Mouse (Mus musculus) testis, adult 2 months (tissue): ENCODE results near the gene 2510002D24Rik. TPM values are rescaled to one million over a fixed set of nuclear protein-coding genes. Genes with fewer than 3 reads are reported as not detected.
A peak's percentile ranks its signal among the peaks of the same experiment; 100 is the strongest.
"Not testable (repeated sequence)": the region's sequence is repeated elsewhere in the genome, so short reads cannot be mapped to it uniquely, and the experiment has no call there.

ENCODE experiments used
- H3K27ac ChIP-seq: fragments of 200-500 bp; 2 replicates; pipeline ENCODE4 v1.5.1; 2012; ENCODE audit warnings: low read depth, low read length; ENCODE audit not compliant: control insufficient read depth, insufficient read depth
- H3K27me3 ChIP-seq: fragments of 200-500 bp; 2 replicates; pipeline ENCODE4 v1.6.1; 2012; ENCODE audit warnings: mild to moderate bottlenecking, low read length, moderate library complexity; ENCODE audit not compliant: control insufficient read depth, insufficient read depth
- H3K36me3 ChIP-seq: fragments of 200-500 bp; 2 replicates; pipeline ENCODE4 v1.6.1; 2012; ENCODE audit warnings: mild to moderate bottlenecking, low read length; ENCODE audit not compliant: control insufficient read depth, insufficient read depth
- H3K4me1 ChIP-seq: fragments of 200-500 bp; 2 replicates; pipeline ENCODE4 v1.6.1; 2012; ENCODE audit warnings: low read length; ENCODE audit not compliant: control insufficient read depth, insufficient read depth
- H3K4me3 ChIP-seq: fragments of 200-500 bp; 2 replicates; pipeline ENCODE4 v1.5.1; 2012; ENCODE audit warnings: low read depth, mild to moderate bottlenecking, low read length, moderate library complexity, mixed read lengths; ENCODE audit not compliant: control insufficient read depth
- CTCF ChIP-seq: fragments of 200-500 bp; IDR thresholded peaks from 2 replicates; pipeline ENCODE4 v1.5.1; 2012; ENCODE audit warnings: low read depth, mild to moderate bottlenecking, inconsistent platforms, low read length, moderate library complexity; ENCODE audit not compliant: control insufficient read depth, insufficient read depth, insufficient replicate concordance
- POLR2A ChIP-seq: fragments of 200-500 bp; IDR thresholded peaks from 2 replicates; pipeline ENCODE4 v1.6.1; 2012; ENCODE audit warnings: low read depth, mild to moderate bottlenecking, inconsistent platforms, low read length, moderate library complexity; ENCODE audit not compliant: control insufficient read depth
- polyA plus RNA-seq: library from polyadenylated mRNA; depleted of rRNA; stranded (reverse); fragments of >200 nt; gene quantifications from 2 replicates; pipeline ENCODE4 v1.2.3, GENCODE M21; 2012

The 2510002D24Rik gene
- polyA plus RNA-seq, 1 experiment = 7.5 TPM

DNA sequence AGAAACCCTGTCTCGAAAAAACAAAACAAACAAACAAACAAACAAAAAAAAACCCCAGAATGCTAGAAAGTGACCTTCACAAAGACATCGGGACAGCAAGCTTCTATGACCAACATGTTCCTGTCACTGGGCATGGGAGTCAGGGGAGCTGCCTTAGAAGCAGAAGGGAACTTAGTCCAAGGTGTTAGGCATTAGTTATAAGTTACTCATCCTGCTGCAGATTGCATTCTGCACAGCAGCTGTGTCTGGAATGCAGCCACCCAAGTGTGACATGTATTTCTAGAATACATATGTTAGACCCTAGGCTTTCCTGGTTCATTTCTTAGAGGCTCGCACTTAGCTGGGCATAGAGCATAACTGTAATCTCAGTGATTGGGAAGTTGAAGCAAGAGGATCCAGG is 7.7 kb upstream of the 2510002D24Rik start:
- no peaks in the 10 kb centered on the region for H3K27me3 ChIP-seq
- TF ChIP-seq CTCF (no peak), POLR2A (no peak)
- peaks cover 3% of the 10 kb centered on the region; the same call in 1 of the 2 replicates for H3K36me3 ChIP-seq
- H3K27ac ChIP-seq = no peak overlapping the region
- no peak overlapping the region for H3K4me3 ChIP-seq
- no peaks in the 10 kb centered on the region for H3K4me1 ChIP-seq

DNA sequence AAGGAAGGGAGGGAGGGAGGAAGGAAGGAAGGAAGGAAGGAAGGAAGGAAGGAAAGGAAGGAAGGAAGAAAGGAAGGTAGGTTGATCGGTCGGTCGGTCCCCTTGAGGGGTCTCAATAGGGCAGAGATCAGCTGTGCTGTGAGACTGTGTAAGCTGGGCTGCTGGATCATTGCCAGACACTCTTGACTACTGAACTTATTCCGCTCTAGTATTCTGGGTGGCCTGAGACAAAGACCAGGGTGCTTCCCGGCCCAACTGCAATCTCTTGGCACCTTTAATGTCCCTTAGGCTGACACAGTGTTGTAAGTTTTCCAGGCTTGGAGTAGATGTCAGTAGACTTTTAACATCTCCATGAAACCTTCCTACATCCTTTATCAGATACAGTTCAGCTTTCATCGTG is 7.3 kb upstream of the 2510002D24Rik start:
- H3K36me3 ChIP-seq = peaks cover 3% of the 10 kb centered on the region; the same call in 1 of the 2 replicates
- no peak overlapping the region for H3K4me3 ChIP-seq
- no peaks in the 10 kb centered on the region for H3K4me1 ChIP-seq
- TF ChIP-seq CTCF = no peak
- no peak for TF ChIP-seq POLR2A
- no peaks in the 10 kb centered on the region for H3K27me3 ChIP-seq
- no peak overlapping the region for H3K27ac ChIP-seq

DNA sequence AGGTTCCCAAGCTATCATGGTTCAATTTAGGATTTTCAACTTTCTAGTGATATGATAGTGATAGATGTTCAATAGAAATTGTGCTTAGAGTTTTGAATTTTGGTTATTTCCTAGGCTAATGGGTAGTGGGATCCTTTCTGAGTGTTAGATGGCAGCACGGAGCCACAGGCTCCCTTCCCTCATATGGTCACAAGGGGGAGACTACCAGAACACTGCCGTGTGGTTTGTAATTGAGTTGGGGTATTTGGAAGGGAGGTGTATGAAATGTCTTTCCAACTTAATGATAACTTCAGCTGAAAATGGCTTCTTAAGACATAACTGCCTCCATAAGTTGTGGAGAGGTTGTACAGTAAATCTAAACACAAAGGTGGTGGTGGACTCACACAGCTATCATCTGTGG is 2.9 kb upstream of the 2510002D24Rik start:
- Histone ChIP-seq H3K27me3 (no peaks in the 10 kb centered on the region), H3K4me3 (no peak overlapping the region), H3K36me3 (no peaks in the 10 kb centered on the region), H3K27ac (no peak overlapping the region), H3K4me1 (no peaks in the 10 kb centered on the region)
- TF ChIP-seq CTCF (no peak), POLR2A (no peak)

DNA sequence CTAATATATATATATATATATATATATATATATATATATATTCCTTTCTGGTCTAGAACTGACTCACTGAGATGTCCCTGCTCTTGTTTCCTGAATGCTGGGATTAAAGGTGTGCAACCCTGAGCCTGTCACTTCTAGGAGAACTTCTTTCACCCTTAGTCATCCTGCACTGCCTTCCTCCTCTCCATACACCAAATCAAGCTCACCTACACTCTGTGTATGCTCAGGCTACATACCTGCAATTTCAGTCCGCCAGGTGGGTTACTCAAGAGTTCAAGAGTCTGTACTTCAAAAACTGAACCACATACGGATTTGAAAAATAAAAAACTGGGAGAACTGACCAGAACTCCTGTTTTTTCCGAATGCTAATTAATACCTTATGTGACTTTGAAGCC is 308 bp upstream of the 2510002D24Rik start:
- peak overlapping the region; percentile 77 for H3K4me3 ChIP-seq
- no peak for TF ChIP-seq CTCF
- no peak for TF ChIP-seq POLR2A
- H3K27ac ChIP-seq = no peak overlapping the region
- H3K27me3 ChIP-seq = no peaks in the 10 kb centered on the region
- H3K4me1 ChIP-seq = no peaks in the 10 kb centered on the region
- H3K36me3 ChIP-seq = no peaks in the 10 kb centered on the region

DNA sequence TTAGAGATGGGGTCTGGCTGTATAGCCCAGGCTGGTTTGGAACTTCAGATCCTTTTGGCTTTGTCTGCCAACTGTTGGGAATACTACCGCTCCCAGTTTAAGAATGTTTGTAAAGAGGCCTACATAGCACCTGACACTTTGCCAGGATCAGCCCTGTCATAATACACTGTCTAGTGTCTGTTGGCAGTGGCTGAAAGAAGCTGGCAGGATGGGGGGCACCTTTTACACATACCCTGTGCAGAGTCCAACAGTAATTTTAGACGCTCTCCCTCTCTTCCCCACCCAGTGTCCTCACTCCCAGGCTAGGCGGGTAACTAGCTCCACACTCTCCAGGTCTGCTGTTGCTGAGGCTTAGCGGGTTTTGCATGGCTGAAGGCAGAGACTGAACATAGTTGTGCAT is 2.0 kb downstream of the 2510002D24Rik start:
- TF ChIP-seq POLR2A (no peak), CTCF (no peak)
- no peaks in the 10 kb centered on the region for H3K27me3 ChIP-seq
- H3K4me1 ChIP-seq = no peaks in the 10 kb centered on the region
- H3K36me3 ChIP-seq = no peaks in the 10 kb centered on the region
- H3K4me3 ChIP-seq = no peak overlapping the region
- H3K27ac ChIP-seq = no peak overlapping the region

DNA sequence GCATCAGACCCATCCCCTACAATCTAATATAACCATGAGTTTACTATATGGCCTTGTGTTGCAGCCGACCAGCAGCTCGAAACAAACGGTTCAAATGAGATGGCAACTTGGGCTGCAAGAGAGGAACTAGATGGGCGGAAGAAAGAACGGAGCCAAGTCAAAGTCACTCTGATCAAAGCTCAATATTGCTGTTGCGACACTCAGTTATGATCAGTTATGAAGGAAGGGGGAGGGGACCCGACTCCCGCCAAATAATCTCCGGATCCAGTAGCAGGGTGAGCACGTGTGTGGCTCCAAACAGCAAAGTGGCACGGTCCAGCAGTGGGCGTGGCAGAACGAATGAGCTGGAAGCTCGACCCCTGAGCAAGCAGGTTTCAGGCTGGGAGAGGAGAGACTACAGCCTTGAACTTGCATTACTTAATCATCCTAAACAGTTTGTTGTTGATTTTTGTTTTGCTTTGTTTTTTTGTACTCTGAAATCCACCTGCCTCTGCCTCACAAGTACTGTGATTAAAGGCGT is 10.0 kb downstream of the 2510002D24Rik start:
- Histone ChIP-seq H3K4me3 (no peak overlapping the region), H3K36me3 (no peaks in the 10 kb centered on the region), H3K27me3 (no peaks in the 10 kb centered on the region), H3K27ac (no peak overlapping the region), H3K4me1 (no peaks in the 10 kb centered on the region)
- TF ChIP-seq POLR2A (no peak), CTCF (no peak)

DNA sequence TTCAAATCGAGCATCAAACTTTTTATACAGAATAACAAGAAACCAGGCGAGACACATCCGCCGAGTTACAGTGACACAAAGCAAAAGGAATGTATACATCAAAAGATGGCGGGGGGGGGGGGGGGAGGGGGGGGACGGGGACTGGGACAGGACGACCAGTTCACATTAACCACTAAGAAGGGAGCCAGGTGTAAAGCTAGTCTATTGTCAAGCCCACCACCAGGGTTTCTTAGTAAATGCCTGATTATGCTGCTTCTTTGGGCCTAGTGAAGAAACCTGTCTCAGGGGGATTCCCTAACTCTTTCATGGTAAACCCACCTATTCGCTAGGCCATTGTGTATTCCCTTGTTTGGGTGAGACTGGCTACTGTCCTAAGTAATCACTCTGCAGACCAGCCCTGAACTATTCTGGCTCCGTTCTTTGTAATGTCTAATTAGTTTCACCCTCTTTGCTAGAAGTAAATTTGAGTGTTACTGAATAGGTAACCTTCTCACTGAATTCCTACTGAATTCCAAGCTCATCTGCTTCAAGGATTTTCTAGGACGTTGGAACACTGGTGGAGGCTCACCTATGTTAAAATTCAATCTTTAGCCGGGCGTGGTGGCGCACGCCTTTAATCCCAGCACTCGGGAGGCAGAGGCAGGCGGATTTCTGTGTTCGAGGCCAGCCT is 13.3 kb downstream of the 2510002D24Rik start:
- H3K27ac ChIP-seq, H3K27me3 ChIP-seq, H3K36me3 ChIP-seq, H3K4me1 ChIP-seq, H3K4me3 ChIP-seq: not testable (repeated sequence)

DNA sequence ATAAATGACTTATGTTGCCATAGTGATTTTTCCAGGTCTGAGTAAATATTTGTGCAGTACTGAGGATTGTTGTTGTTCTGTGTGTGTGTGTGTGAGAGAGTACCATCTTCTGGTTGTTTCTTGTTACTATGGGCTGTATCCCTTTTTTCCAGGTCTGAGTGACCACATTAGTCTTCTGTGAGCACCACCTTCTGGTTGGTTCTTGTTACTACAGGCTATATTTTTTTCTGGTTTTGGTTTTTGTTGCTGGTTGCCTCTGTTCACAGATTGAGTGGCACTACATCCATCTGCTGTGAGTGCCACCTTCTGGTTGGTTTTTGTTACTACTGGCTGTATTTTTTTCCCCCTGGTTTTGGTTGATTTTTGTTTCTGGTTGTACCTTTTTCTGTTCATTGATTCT is 22.2 kb downstream of the 2510002D24Rik start:
- TF ChIP-seq CTCF (no peak), POLR2A (no peak)
- no peaks in the 10 kb centered on the region for H3K36me3 ChIP-seq

More for the DNA sequence above, 22.2 kb downstream of the 2510002D24Rik start:
- Histone ChIP-seq H3K4me1 (no peaks in the 10 kb centered on the region), H3K27me3 (no peaks in the 10 kb centered on the region), H3K4me3 (no peak overlapping the region), H3K27ac (no peak overlapping the region)
